Mouse (Mus musculus) megakaryocyte, embryonic 14.5 days (primary cell): Measurements from ENCODE around the gene Ubr2.

Source experiments
- FLI1 ChIP-seq: IDR thresholded peaks from 2 replicates; pipeline ENCODE4 v1.6.1; 2012; ENCODE audit warnings: low read length, inconsistent platforms, mixed read lengths
- GATA1 ChIP-seq: IDR thresholded peaks from 3 replicates; pipeline ENCODE4 v1.6.1; 2012; ENCODE audit warnings: mixed read lengths, low read length, inconsistent platforms, borderline replicate concordance

DNA sequence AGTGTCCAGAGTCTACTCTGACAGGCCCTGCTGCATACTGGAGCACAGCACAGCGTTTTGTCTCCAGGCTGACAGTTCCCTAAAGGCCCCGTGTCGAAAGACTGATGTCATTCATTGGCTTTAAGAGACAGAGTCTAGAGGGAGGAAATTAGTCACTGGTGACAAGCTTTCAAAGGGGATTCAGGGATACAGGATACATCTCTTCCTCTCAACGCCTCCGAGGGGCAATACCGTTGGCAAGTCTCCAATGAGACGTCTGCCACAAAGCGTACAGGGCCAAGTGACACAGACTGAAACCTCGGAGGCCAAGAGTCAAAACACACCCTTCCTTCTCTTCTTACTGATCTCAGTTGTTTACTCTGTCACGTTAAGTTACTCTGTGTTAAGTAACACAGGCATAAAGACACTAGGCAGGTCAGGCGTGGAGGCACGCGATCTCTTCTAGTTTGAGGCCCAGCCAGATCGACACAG lies 130.5 kb downstream of the Ubr2 start:
- TF ChIP-seq GATA1 (no peak), FLI1 (no peak)
